Mouse (Mus musculus) right cerebral cortex, adult 18-20 months (tissue): ENCODE measurements around the gene Gm35134.
"Not testable (repeated sequence)": the region's sequence is repeated elsewhere in the genome, so short reads cannot be mapped to it uniquely, and the experiment has no call there.

ENCODE experiments used
- DNase-seq: peaks from one replicate; pipeline ENCODE4 v3.0.0; 2022; ENCODE audit warnings: mixed read lengths

The Gm35134 gene

GRCm38 (mm10) chrY:19112707-19113106 lies at the start of gene Gm35134:
Gene Gm35134, plus strand, starts transcription at chrY:19113007.
- DNase-seq = not testable (repeated sequence)
